Mouse (Mus musculus) forebrain, embryonic 10.5 days (tissue): Measurements from ENCODE around the gene Itga9. TPM values are rescaled to one million over a fixed set of nuclear protein-coding genes. Genes with fewer than 3 reads are reported as not detected.
A peak's percentile ranks its signal among the peaks of the same experiment; 100 is the strongest.

ENCODE experiments used
- DNase-seq: peaks from one replicate; pipeline ENCODE4 v3.0.0-alpha.2; 2017; ENCODE audit warnings: low spot score; ENCODE audit errors: extremely low spot score
- H3K27ac ChIP-seq: fragments of 300-500 bp; sonication (generic); 2 replicates; pipeline ENCODE4 v1.5.1; 2016; ENCODE audit warnings: mild to moderate bottlenecking
- H3K27me3 ChIP-seq: fragments of 300-500 bp; sonication (generic); 2 replicates; pipeline ENCODE4 v1.6.1; 2016; ENCODE audit warnings: mild to moderate bottlenecking; ENCODE audit not compliant: poor library complexity, severe bottlenecking
- H3K36me3 ChIP-seq: fragments of 300-500 bp; sonication (generic); replicated peaks from 2 replicates; pipeline ENCODE4 v1.6.1; 2016; ENCODE audit warnings: mild to moderate bottlenecking, moderate library complexity
- H3K4me1 ChIP-seq: fragments of 300-500 bp; sonication (generic); 2 replicates; pipeline ENCODE4 v1.6.1; 2016
- H3K4me3 ChIP-seq: fragments of 300-500 bp; sonication (generic); 2 replicates; pipeline ENCODE4 v1.5.1; 2016; ENCODE audit warnings: mild to moderate bottlenecking, moderate library complexity
- H3K9me3 ChIP-seq: fragments of 300-500 bp; sonication (generic); 2 replicates; pipeline ENCODE4 v1.6.1; 2016; ENCODE audit warnings: mild to moderate bottlenecking, moderate library complexity
- WGBS: fragments of 180-500 bp; shearing (Covaris S2); methylation state at CpG from one replicate; pipeline ENCODE4 v1.1.7; 2016; 5-methylcytosine and 5-hydroxymethylcytosine counted together
- polyA plus RNA-seq: library from polyadenylated mRNA; unstranded; fragments of >200 nt; fragmentation: Nextera tagmentation; extraction: Ambion mirVana; gene quantifications from 2 replicates; pipeline ENCODE4 v1.2.1, GENCODE M21; 2016

Itga9 gene
- polyA plus RNA-seq, 1 experiment from 2014 or later = 6.1 TPM

- Histone ChIP-seq H3K4me1 (peaks cover 8% of the 10 kb centered on the region), H3K9me3 (no peaks in the 10 kb centered on the region), H3K27me3 (no peaks in the 10 kb centered on the region), H3K27ac (no peak overlapping the region), H3K4me3 (no peak overlapping the region), H3K36me3 (peaks cover 8% of the 10 kb centered on the region; the same call in 1 of the 2 replicates)
- DNase-seq = peak; percentile 39
- WGBS = 58% methylated on average over 4 of the region's 4 CpGs
Observed at GRCm38 (mm10) chr9:118871089-118871488, 264.6 kb downstream of the Itga9 start.

DNA sequence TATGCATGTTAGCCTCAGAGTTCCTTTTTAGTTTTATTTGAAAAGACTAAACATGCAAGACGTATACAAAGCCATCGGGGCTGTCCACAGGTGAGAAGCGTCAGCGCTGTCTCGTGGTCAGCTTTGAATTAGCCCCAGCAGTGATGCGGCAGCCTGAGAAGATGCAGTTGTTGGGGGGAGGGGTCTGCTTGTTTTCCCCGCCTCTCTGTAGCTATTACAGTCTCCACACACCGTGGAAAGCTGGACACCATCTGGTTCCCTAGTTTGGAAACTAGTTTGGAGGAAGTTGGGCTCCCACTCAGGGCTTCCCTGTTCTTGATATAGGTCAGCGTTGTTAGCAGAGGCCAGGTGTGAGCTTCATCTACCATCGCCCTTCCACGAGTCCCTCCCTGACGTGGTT, 266.5 kb downstream of the Itga9 start:
- peaks cover 15% of the 10 kb centered on the region for H3K4me1 ChIP-seq
- H3K27me3 ChIP-seq = no peaks in the 10 kb centered on the region
- peaks cover 10% of the 10 kb centered on the region; the same call in 1 of the 2 replicates for H3K36me3 ChIP-seq
- H3K4me3 ChIP-seq = no peak overlapping the region
- no peaks in the 10 kb centered on the region for H3K9me3 ChIP-seq
- WGBS = 91% methylated on average over 12 of the region's 12 CpGs
- no peak overlapping the region for H3K27ac ChIP-seq
- DNase-seq = no peak

GRCm38 (mm10) chr9:118873596-118873995, 267.1 kb downstream of the Itga9 start:
- Histone ChIP-seq H3K36me3 (peaks cover 10% of the 10 kb centered on the region; the same call in 1 of the 2 replicates), H3K4me1 (peaks cover 15% of the 10 kb centered on the region), H3K27ac (no peak overlapping the region), H3K27me3 (no peaks in the 10 kb centered on the region), H3K4me3 (no peak overlapping the region), H3K9me3 (no peaks in the 10 kb centered on the region)
- WGBS = 86% methylated on average over 3 of the region's 3 CpGs
- no peak for DNase-seq

GRCm38 (mm10) chr9:118875705-118876104, 269.2 kb downstream of the Itga9 start:
- H3K36me3 ChIP-seq = peaks cover 5% of the 10 kb centered on the region; the same call in 1 of the 2 replicates
- no peak overlapping the region for H3K4me3 ChIP-seq
- H3K9me3 ChIP-seq = no peaks in the 10 kb centered on the region
- WGBS = 76% methylated on average over 4 of the region's 4 CpGs
- peaks cover 15% of the 10 kb centered on the region for H3K4me1 ChIP-seq
- no peak overlapping the region for H3K27ac ChIP-seq
- DNase-seq = no peak
- H3K27me3 ChIP-seq = no peaks in the 10 kb centered on the region

DNA sequence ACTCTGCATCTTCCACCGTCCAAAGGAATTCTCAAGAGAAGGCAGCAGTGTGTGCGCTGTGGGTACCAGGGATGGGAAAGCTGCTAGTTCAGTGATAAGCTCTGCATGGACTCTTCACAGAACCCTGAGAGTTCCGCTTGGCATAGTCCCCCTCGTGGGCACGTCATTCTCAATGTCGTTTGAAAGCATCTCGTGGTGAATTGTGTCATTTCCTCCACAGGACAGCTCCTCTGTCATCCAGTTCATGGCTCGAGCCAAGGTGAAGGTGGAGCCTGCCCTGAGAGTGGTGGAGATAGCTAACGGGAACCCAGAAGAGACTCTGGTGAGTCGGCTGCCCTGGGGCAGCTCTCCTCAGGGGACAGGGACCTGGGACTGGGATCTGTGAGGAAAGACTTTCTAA, 270.4 kb downstream of the Itga9 start:
- 91% methylated on average over 10 of the region's 10 CpGs for WGBS
- no peak for DNase-seq
- no peaks in the 10 kb centered on the region for H3K27me3 ChIP-seq
- peaks cover 5% of the 10 kb centered on the region; the same call in 1 of the 2 replicates for H3K36me3 ChIP-seq
- H3K27ac ChIP-seq = no peak overlapping the region
- no peaks in the 10 kb centered on the region for H3K9me3 ChIP-seq
- H3K4me1 ChIP-seq = peaks cover 15% of the 10 kb centered on the region
- no peak overlapping the region for H3K4me3 ChIP-seq

DNA sequence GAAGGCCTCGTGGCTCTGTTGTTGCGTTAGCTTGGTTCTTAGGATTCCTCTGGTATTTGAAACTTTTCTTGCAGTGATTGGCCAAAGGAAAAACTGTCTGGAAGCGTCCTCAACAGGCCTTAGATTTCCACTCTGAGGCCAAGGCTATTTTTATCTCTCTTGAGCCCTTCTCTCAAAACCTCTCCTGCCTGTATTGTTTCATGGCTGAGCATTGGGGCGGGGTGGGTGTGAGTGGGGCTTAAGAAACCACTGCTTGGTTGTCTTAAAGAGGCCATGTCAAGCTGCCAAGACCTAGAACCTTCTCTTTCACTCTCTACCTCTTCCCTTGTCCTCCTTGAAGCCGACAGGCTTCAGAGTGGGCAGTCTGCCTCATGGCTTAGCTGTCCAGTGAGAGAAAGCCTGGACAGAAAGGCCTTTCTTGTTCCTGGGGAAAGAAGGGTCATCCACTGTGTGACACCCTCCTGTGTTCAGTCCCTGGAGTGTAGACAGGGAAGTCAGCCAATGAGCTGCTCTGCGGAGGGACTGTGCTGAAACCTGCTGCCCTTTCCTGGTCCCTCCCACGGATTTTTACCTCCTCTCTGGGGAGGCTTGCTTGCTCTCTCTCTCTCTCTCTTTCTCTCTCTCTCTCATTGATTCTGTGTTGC, 271.0 kb downstream of the Itga9 start:
- Histone ChIP-seq H3K36me3 (peaks cover 5% of the 10 kb centered on the region; the same call in 1 of the 2 replicates), H3K4me3 (no peak overlapping the region), H3K27ac (no peak overlapping the region), H3K9me3 (no peaks in the 10 kb centered on the region), H3K4me1 (peaks cover 15% of the 10 kb centered on the region), H3K27me3 (no peaks in the 10 kb centered on the region)
- WGBS = 82% methylated on average over 7 of the region's 7 CpGs
- DNase-seq = no peak

GRCm38 (mm10) chr9:118878596-118878995, 272.1 kb downstream of the Itga9 start:
- Histone ChIP-seq H3K36me3 (peaks cover 2% of the 10 kb centered on the region; the same call in 1 of the 2 replicates), H3K4me1 (peaks cover 15% of the 10 kb centered on the region), H3K4me3 (no peak overlapping the region), H3K27ac (no peak overlapping the region), H3K27me3 (no peaks in the 10 kb centered on the region), H3K9me3 (no peaks in the 10 kb centered on the region)
- no peak for DNase-seq
- 85% methylated on average over 11 of the region's 11 CpGs for whole genome bisulfite sequencing

- Histone ChIP-seq H3K9me3 (no peaks in the 10 kb centered on the region), H3K4me1 (peaks cover 4% of the 10 kb centered on the region), H3K27ac (no peak overlapping the region), H3K4me3 (no peak overlapping the region), H3K36me3 (0 out of 2 replicates have a peak, but pooled peaks cover 2% of the 10 kb centered on the region), H3K27me3 (no peaks in the 10 kb centered on the region)
- no peak for DNase-seq
- 78% methylated on average over 7 of the region's 7 CpGs for WGBS
Observed at GRCm38 (mm10) chr9:118881281-118881945, 274.9 kb downstream of the Itga9 start.

DNA sequence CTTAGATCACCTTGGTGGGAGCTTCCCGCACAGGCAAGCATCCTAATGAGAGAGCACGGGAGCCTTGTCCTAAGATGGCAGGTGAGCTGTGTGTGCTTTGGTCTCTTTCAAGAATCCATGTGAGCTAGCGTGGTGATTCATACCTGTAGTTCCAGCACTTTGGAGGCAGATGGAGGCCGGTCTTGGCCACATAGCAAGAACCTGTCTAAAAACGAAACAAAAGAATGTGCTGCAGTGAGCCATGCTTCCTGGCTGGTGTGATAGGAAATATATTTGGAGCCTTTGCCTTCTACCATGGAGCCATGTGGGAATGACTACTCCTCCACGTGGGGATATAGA, 275.4 kb downstream of the Itga9 start:
- Histone ChIP-seq H3K27ac (no peak overlapping the region), H3K4me1 (no peaks in the 10 kb centered on the region), H3K9me3 (no peaks in the 10 kb centered on the region), H3K4me3 (no peak overlapping the region), H3K27me3 (no peaks in the 10 kb centered on the region), H3K36me3 (0 out of 2 replicates have a peak, but pooled peaks cover 2% of the 10 kb centered on the region)
- DNase-seq = no peak
- 91% methylated on average over 6 of the region's 6 CpGs for WGBS

DNA sequence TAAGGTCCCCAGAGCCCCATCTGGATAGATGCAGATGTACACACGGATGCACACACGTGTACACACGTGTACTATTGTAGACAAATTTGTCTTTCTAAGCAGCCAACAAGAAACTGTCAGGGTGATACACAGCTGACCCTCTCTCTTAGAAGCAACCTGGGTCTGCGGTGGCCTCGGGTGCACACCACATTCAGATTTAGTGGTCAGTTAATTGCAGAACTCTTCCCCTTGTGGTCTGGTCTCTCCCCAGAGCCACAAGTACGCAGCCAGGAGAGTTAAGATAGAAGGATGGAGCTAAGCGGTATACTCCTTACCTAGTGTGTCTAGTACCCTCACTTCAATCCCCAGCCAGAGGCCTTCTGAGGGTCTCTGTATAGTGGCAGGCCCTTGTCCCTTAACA, 276.7 kb downstream of the Itga9 start:
- 94% methylated on average over 7 of the region's 7 CpGs for WGBS

GRCm38 (mm10) chr9:118885785-118886184, 279.3 kb downstream of the Itga9 start:
- H3K36me3 ChIP-seq = 0 out of 2 replicates have a peak, but pooled peaks cover 8% of the 10 kb centered on the region
- H3K27ac ChIP-seq = no peak overlapping the region
- peaks cover 3% of the 10 kb centered on the region; the same call in 1 of the 2 replicates for H3K4me1 ChIP-seq
- no peak for DNase-seq
- 78% methylated on average over 6 of the region's 6 CpGs for WGBS
- H3K4me3 ChIP-seq = no peak overlapping the region
- H3K27me3 ChIP-seq = no peaks in the 10 kb centered on the region
- H3K9me3 ChIP-seq = no peaks in the 10 kb centered on the region

More for the DNA sequence above, 276.7 kb downstream of the Itga9 start:
- no peaks in the 10 kb centered on the region for H3K27me3 ChIP-seq
- no peaks in the 10 kb centered on the region for H3K4me1 ChIP-seq
- no peak overlapping the region for H3K4me3 ChIP-seq
- DNase-seq = no peak
- 0 out of 2 replicates have a peak, but pooled peaks cover 8% of the 10 kb centered on the region for H3K36me3 ChIP-seq
- no peak overlapping the region for H3K27ac ChIP-seq
- H3K9me3 ChIP-seq = no peaks in the 10 kb centered on the region

DNA sequence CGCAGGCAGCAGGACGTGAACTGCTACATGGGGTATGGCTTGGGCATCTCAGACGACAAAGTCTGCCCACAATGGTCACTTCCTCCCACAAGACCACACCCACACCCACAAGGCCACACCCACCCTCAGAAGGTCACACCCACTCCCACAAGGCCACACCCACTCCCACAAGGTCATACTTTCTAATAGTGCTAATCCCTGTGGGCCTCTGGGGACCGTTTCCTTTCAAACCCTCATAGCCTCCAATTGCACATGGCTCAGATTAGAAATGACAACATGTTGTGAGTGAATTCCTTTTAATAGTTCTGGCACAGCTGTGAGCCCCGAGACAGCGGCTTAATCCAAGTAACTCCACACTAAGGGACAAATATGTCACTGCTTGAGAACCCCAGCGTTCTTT, 280.7 kb downstream of the Itga9 start:
- 0 out of 2 replicates have a peak, but pooled peaks cover 8% of the 10 kb centered on the region for H3K36me3 ChIP-seq
- H3K9me3 ChIP-seq = no peaks in the 10 kb centered on the region
- H3K4me1 ChIP-seq = peaks cover 16% of the 10 kb centered on the region
- H3K27me3 ChIP-seq = no peaks in the 10 kb centered on the region
- 89% methylated on average over 7 of the region's 7 CpGs for WGBS
- no peak overlapping the region for H3K4me3 ChIP-seq
- no peak for DNase-seq
- H3K27ac ChIP-seq = no peak overlapping the region

DNA sequence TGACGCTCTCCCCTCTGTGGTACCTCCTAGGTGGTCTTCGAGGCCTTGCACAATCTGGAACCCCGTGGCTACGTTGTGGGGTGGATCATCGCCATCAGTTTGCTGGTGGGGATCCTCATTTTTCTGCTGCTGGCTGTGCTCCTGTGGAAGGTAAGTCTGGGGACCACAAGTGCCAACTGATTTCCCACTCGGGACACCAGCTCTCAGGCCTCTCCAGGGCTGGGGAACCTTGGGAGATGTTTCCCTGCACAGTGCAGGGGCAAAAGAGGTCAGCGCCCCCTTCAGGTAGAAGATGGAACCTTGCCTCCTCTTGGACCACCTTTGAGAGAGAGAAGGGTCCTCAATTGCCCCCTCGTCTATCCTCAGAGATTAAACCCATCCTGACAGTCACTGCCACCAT, 281.2 kb downstream of the Itga9 start:
- no peaks in the 10 kb centered on the region for H3K27me3 ChIP-seq
- H3K4me1 ChIP-seq = peaks cover 18% of the 10 kb centered on the region
- DNase-seq = no peak
- H3K4me3 ChIP-seq = no peak overlapping the region
- H3K36me3 ChIP-seq = 0 out of 2 replicates have a peak, but pooled peaks cover 11% of the 10 kb centered on the region
- 89% methylated on average over 8 of the region's 8 CpGs for WGBS
- no peaks in the 10 kb centered on the region for H3K9me3 ChIP-seq
- H3K27ac ChIP-seq = no peak overlapping the region
